Mouse (Mus musculus) hematopoietic stem cell, adult 5-6 weeks (primary cell): Measurements from ENCODE around the gene Cxadr. TPM values are rescaled to one million over a fixed set of nuclear protein-coding genes. Genes with fewer than 3 reads are reported as not detected.
A peak's percentile ranks its signal among the peaks of the same experiment; 100 is the strongest.

Experiments used
- ATAC-seq, 2 experiments: fragments of 125-278 bp in 1 of 2; replicated peaks in 1 of 2; 2 replicates each; pipeline ENCODE4 v1.8.0; 2016 to 2017; ENCODE audit warnings: inconsistent platforms in 2 of 2, mild to moderate bottlenecking in 2 of 2, moderate number of reproducible peaks in 2 of 2, low read depth in 1 of 2, moderate TSS enrichment in 1 of 2; ENCODE audit not compliant: low FRiP score in 2 of 2, poor library complexity in 2 of 2, severe bottlenecking in 2 of 2, insufficient read depth in 1 of 2, low TSS enrichment in 1 of 2
- total RNA-seq: library from RNA; stranded (forward); fragments of 172-1452, 232-1000 nt; gene quantifications from 2 replicates; pipeline ENCODE4 v1.2.3, GENCODE M21; 2017

Gene Cxadr
- total RNA-seq, 1 experiment from 2014 or later, result 0.79 TPM

- peak in 1 of 2 experiments; percentile 61; a peak in 1 of 4 replicates for ATAC-seq
Measured at GRCm38 (mm10) chr16:78296114-78296513, 5.2 kb upstream of the Cxadr start.

GRCm38 (mm10) chr16:78301831-78302677 lies 765 bp downstream of the Cxadr start:
- ATAC-seq, result peak; percentile 15 to 30; a peak in 3 of 4 replicates

- no peak for ATAC-seq
Measured at GRCm38 (mm10) chr16:78302678-78303050, 1.4 kb downstream of the Cxadr start.

- no peak for ATAC-seq
Measured at GRCm38 (mm10) chr16:78305606-78306100, 4.4 kb downstream of the Cxadr start.

- no peak for ATAC-seq
Measured at GRCm38 (mm10) chr16:78306606-78307005, 5.3 kb downstream of the Cxadr start.

GRCm38 (mm10) chr16:78307476-78308192 lies 6.3 kb downstream of the Cxadr start:
- no peak for ATAC-seq

- ATAC-seq, result no peak
Measured at GRCm38 (mm10) chr16:78309258-78309657, 8.0 kb downstream of the Cxadr start.

GRCm38 (mm10) chr16:78313135-78313887 lies 12.0 kb downstream of the Cxadr start:
- no peak for ATAC-seq

- no peak for ATAC-seq
Measured at GRCm38 (mm10) chr16:78314026-78314425, 12.7 kb downstream of the Cxadr start.

- peak; percentile 80 to 83 for ATAC-seq
Measured at GRCm38 (mm10) chr16:78316849-78317248, 15.6 kb downstream of the Cxadr start.

- no peak for ATAC-seq
Measured at GRCm38 (mm10) chr16:78317960-78318359, 16.7 kb downstream of the Cxadr start.

- ATAC-seq, result no peak
Measured at GRCm38 (mm10) chr16:78319711-78320110, 18.4 kb downstream of the Cxadr start.

GRCm38 (mm10) chr16:78321559-78321958 lies 20.3 kb downstream of the Cxadr start:
- ATAC-seq, result no peak

GRCm38 (mm10) chr16:78322140-78322539 lies 20.9 kb downstream of the Cxadr start:
- ATAC-seq, result no peak

- no peak for ATAC-seq
Measured at GRCm38 (mm10) chr16:78325972-78326848, 24.9 kb downstream of the Cxadr start.

- ATAC-seq, result no peak
Measured at GRCm38 (mm10) chr16:78327562-78327961, 26.3 kb downstream of the Cxadr start.

GRCm38 (mm10) chr16:78327999-78328398 lies 26.7 kb downstream of the Cxadr start:
- ATAC-seq, result no peak
